Mouse (Mus musculus): Measurements from ENCODE around the gene Senp2. TPM values are rescaled to one million over a fixed set of nuclear protein-coding genes. Genes with fewer than 3 reads are reported as not detected.

The Senp2 gene
- total and polyA plus RNA-seq, 3 experiments = 31.7 to 54.7 TPM; not detected in 1

DNA sequence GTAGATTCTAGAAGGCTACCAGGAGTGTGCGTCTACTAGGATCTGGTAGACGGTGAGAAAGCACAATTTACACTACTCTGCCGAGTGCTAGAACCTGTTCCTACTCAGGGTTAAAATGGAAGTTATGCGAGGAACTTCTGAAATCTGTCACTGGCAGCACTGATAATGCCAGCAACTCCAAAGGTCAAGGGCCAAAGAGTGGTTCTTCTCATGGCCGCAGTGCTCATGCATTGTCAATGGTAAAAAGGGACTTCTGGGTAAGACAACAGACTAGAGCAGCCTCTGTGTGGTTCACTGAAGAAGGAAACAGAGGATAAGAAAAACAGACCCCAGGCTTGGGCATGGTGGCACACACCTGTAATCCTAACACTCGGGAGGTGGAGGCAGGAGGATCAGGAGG lies 38.7 kb upstream of the Senp2 start:
- TF ChIP-seq JUND (IDR thresholded peaks at IDR 0.05; ENCODE audit: low read depth, low read length) = no peak
- TF ChIP-seq BHLHE40 (IDR thresholded peaks at IDR 0.05; ENCODE audit: borderline replicate concordance, low read depth, low read length) = no peak
- TF ChIP-seq ZKSCAN1 (IDR thresholded peaks at IDR 0.05; ENCODE audit: low read depth, low read length) = no peak
- no peak for TF ChIP-seq SMC3 (IDR thresholded peaks at IDR 0.05; ENCODE audit: low read depth, low read length)
- TF ChIP-seq SIN3A (IDR thresholded peaks at IDR 0.05; ENCODE audit: low read length) = no peak
- no peak for TF ChIP-seq CTCF (IDR thresholded peaks at IDR 0.05 in 2 of 3, conservative IDR thresholded peaks at IDR 0.05 in 1 of 3; ENCODE audit: control insufficient read depth in 1 of 3, insufficient read depth in 1 of 3, low read depth in 2 of 3, low read length in 3 of 3, poor library complexity in 1 of 3, severe bottlenecking in 1 of 3)
- no peak overlapping the region for H3K4me3 ChIP-seq (ENCODE audit: control insufficient read depth in 1 of 2, insufficient read depth in 1 of 2, low read depth in 2 of 2, low read length in 2 of 2)

DNA sequence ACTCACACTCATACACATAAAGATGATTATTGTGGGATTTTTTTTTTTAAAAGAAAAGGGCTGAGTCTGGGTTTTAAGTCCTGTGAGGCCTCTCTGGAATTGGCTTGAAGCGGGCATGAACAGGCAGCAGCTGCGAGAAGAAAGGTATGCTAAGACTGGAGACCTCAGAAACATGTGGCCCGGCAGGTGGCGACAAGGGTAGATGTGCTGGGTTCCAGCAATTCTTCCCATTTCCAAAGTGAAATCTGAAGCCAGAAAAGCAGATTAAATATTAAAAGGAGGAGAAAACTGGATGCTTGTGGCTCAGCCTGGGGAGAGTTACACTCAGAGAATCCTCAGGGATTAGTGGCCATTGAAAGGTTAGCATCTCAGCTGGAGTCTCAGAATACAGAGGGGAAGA lies 37.8 kb upstream of the Senp2 start:
- no peaks in the 10 kb centered on the region for H3K36me3 ChIP-seq (ENCODE audit: control insufficient read depth in 1 of 2, insufficient read depth in 2 of 2, low read length in 2 of 2)
- DNase-seq (ENCODE audit: low read depth, low spot score) = no peak
- H3K4me3 ChIP-seq (ENCODE audit: control insufficient read depth in 1 of 2, insufficient read depth in 1 of 2, low read depth in 2 of 2, low read length in 2 of 2) = no peak overlapping the region
- H3K9ac ChIP-seq (ENCODE audit: control insufficient read depth, low read depth, low read length, poor library complexity, severe bottlenecking) = no peak overlapping the region
- H3K9me3 ChIP-seq (replicated peaks; ENCODE audit: insufficient read depth, low read length) = no peaks in the 10 kb centered on the region
- no peaks in the 10 kb centered on the region for H3K4me1 ChIP-seq (ENCODE audit: control insufficient read depth in 1 of 2, insufficient read depth in 2 of 2, low read length in 2 of 2)
- H3K27ac ChIP-seq (ENCODE audit: control insufficient read depth, low read depth, low read length) = no peak overlapping the region
- no peak for TF ChIP-seq BHLHE40 (IDR thresholded peaks at IDR 0.05; ENCODE audit: borderline replicate concordance, low read depth, low read length)
- no peak for TF ChIP-seq GABPA (IDR thresholded peaks at IDR 0.05; ENCODE audit: low read depth, low read length)
- TF ChIP-seq ZMIZ1 (IDR thresholded peaks at IDR 0.05; ENCODE audit: low read depth, low read length) = no peak
- TF ChIP-seq USF2 (IDR thresholded peaks at IDR 0.05; ENCODE audit: borderline replicate concordance in 1 of 2, insufficient read depth in 1 of 2, low read depth in 1 of 2, low read length in 2 of 2) = no peak
- no peak for TF ChIP-seq POLR2A (IDR thresholded peaks at IDR 0.05; ENCODE audit: control insufficient read depth in 1 of 2, insufficient read depth in 1 of 2, low read depth in 1 of 2, low read length in 2 of 2, poor library complexity in 1 of 2)
- TF ChIP-seq SMC3 (IDR thresholded peaks at IDR 0.05; ENCODE audit: low read depth, low read length) = no peak
- TF ChIP-seq TCF12 (IDR thresholded peaks at IDR 0.05; ENCODE audit: low read depth, low read length) = no peak
- TF ChIP-seq UBTF (IDR thresholded peaks at IDR 0.05; ENCODE audit: borderline replicate concordance, insufficient read depth, low read depth, low read length) = no peak
- TF ChIP-seq MXI1 (IDR thresholded peaks at IDR 0.05; ENCODE audit: low read depth, low read length) = no peak
- TF ChIP-seq MAX (IDR thresholded peaks at IDR 0.05; ENCODE audit: low read length) = no peak
- peaks cover 0 to 2% of the 10 kb centered on the region in 2 experiments; a peak in 1 of 4 replicates for H3K27me3 ChIP-seq (ENCODE audit: control insufficient read depth in 1 of 2, insufficient read depth in 2 of 2, low read length in 2 of 2)
- no peaks in the 10 kb centered on the region for H3K79me2 ChIP-seq (ENCODE audit: control insufficient read depth, insufficient read depth, low read length, poor library complexity)

More for the DNA sequence above, 38.7 kb upstream of the Senp2 start:
- H3K9me3 ChIP-seq (replicated peaks; ENCODE audit: insufficient read depth, low read length) = no peaks in the 10 kb centered on the region
- H3K9ac ChIP-seq (ENCODE audit: control insufficient read depth, low read depth, low read length, poor library complexity, severe bottlenecking) = no peak overlapping the region
- no peaks in the 10 kb centered on the region for H3K4me1 ChIP-seq (ENCODE audit: control insufficient read depth in 1 of 2, insufficient read depth in 2 of 2, low read length in 2 of 2)
- H3K79me2 ChIP-seq (ENCODE audit: control insufficient read depth, insufficient read depth, low read length, poor library complexity) = no peaks in the 10 kb centered on the region
- no peak overlapping the region for H3K27ac ChIP-seq (ENCODE audit: control insufficient read depth, low read depth, low read length)
- DNase-seq (ENCODE audit: low read depth, low spot score) = no peak
- peaks cover 0 to 2% of the 10 kb centered on the region in 2 experiments; a peak in 1 of 4 replicates for H3K27me3 ChIP-seq (ENCODE audit: control insufficient read depth in 1 of 2, insufficient read depth in 2 of 2, low read length in 2 of 2)
- H3K36me3 ChIP-seq (ENCODE audit: control insufficient read depth in 1 of 2, insufficient read depth in 2 of 2, low read length in 2 of 2) = no peaks in the 10 kb centered on the region

DNA sequence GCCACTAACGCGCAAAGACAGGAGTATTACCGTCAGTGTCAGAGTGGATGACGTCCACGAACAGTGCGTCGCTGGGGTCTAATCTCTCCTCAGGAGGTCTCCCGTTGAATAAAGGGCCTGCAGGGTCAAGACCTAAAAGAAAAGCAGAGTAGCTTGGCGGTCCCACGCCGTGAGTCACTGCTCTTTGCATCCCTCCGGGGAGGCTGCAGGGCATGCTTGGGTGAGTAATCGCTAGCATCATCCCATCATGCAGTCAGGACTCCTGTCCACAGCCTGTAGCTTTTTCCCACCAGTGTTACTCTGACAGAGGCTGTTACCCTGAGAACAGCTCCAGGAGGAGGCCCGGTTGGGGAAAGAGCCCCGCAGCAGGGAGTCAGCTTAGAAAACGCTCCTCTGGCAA lies 33.1 kb upstream of the Senp2 start:
- Histone ChIP-seq H3K27me3 (ENCODE audit: control insufficient read depth in 1 of 2, insufficient read depth in 2 of 2, low read length in 2 of 2) (peaks cover 0 to 2% of the 10 kb centered on the region in 2 experiments; a peak in 1 of 4 replicates), H3K27ac (ENCODE audit: control insufficient read depth, low read depth, low read length) (no peak overlapping the region), H3K4me1 (ENCODE audit: control insufficient read depth in 1 of 2, insufficient read depth in 2 of 2, low read length in 2 of 2) (0 out of 4 replicates have a peak, but pooled peaks cover 0 to 2% of the 10 kb centered on the region in 2 experiments), H3K9ac (ENCODE audit: control insufficient read depth, low read depth, low read length, poor library complexity, severe bottlenecking) (no peak overlapping the region), H3K4me3 (ENCODE audit: control insufficient read depth in 1 of 2, insufficient read depth in 1 of 2, low read depth in 2 of 2, low read length in 2 of 2) (no peak overlapping the region), H3K79me2 (ENCODE audit: control insufficient read depth, insufficient read depth, low read length, poor library complexity) (no peaks in the 10 kb centered on the region), H3K9me3 (replicated peaks; ENCODE audit: insufficient read depth, low read length) (no peaks in the 10 kb centered on the region), H3K36me3 (ENCODE audit: control insufficient read depth in 1 of 2, insufficient read depth in 2 of 2, low read length in 2 of 2) (no peaks in the 10 kb centered on the region)
- TF ChIP-seq EP300 (IDR thresholded peaks at IDR 0.05; ENCODE audit: low read depth in 1 of 2, low read length in 2 of 2) = no peak
- no peak for DNase-seq (ENCODE audit: low read depth, low spot score)
